Mouse (Mus musculus) heart, embryonic 15.5 days (tissue): Measurements from ENCODE around the gene Tm7sf3. TPM values are rescaled to one million over a fixed set of nuclear protein-coding genes. Genes with fewer than 3 reads are reported as not detected.

Source experiments
- ATAC-seq: fragments of 200-750 bp; cut with Nextera tagmentation; replicated peaks from 2 replicates; pipeline ENCODE4 v1.8.0; 2017; ENCODE audit warnings: low read depth, moderate TSS enrichment; ENCODE audit not compliant: insufficient number of reproducible peaks, insufficient read depth, low FRiP score
- H3K27ac ChIP-seq: fragments of 300-500 bp; sonication (generic); 2 replicates; pipeline ENCODE4 v1.5.1; 2015; ENCODE audit warnings: mild to moderate bottlenecking, inconsistent platforms
- H3K27me3 ChIP-seq: fragments of 300-500 bp; sonication (generic); 2 replicates; pipeline ENCODE4 v1.6.1; 2015; ENCODE audit warnings: inconsistent platforms
- H3K36me3 ChIP-seq: fragments of 300-500 bp; sonication (generic); 2 replicates; pipeline ENCODE4 v1.6.1; 2015; ENCODE audit warnings: mild to moderate bottlenecking, inconsistent platforms
- H3K4me1 ChIP-seq: fragments of 300-500 bp; sonication (generic); replicated peaks from 2 replicates; pipeline ENCODE4 v1.6.1; 2015; ENCODE audit warnings: inconsistent platforms
- H3K4me2 ChIP-seq: fragments of 300-500 bp; sonication (generic); 2 replicates; pipeline ENCODE4 v1.6.1; 2015; ENCODE audit warnings: inconsistent platforms, mild to moderate bottlenecking, moderate library complexity
- H3K4me3 ChIP-seq: fragments of 300-500 bp; sonication (generic); 2 replicates; pipeline ENCODE4 v1.5.1; 2015; ENCODE audit warnings: mild to moderate bottlenecking, inconsistent platforms
- H3K9ac ChIP-seq: fragments of 300-500 bp; sonication (generic); 2 replicates; pipeline ENCODE4 v1.6.1; 2015; ENCODE audit warnings: mild to moderate bottlenecking, inconsistent platforms
- H3K9me3 ChIP-seq: fragments of 300-500 bp; sonication (generic); replicated peaks from 2 replicates; pipeline ENCODE4 v1.6.1; 2016; ENCODE audit warnings: inconsistent platforms
- WGBS: fragments of 180-500 bp; shearing (Covaris S2); methylation state at CpG from one replicate; pipeline ENCODE4 v1.1.7; 2015; ENCODE audit warnings: mixed read lengths; 5-methylcytosine and 5-hydroxymethylcytosine counted together
- polyA plus RNA-seq: library from polyadenylated mRNA; unstranded; fragments of >200 nt; fragmentation: Nextera tagmentation; extraction: Ambion mirVana; gene quantifications from 2 replicates; pipeline ENCODE4 v1.2.1, GENCODE M21; 2015

Tm7sf3 gene
- polyA plus RNA-seq, 1 experiment from 2014 or later: 32.8 TPM

GRCm38 (mm10) chr6:146633629-146634014 is 9.0 kb downstream of the Tm7sf3 start:
- 9% methylated on average over 14 of the region's 14 CpGs for WGBS
- peak overlapping the region; percentile 76 for H3K4me2 ChIP-seq
- peak overlapping the region; percentile 84 for H3K9ac ChIP-seq
- H3K4me1 ChIP-seq: peaks cover 29% of the 10 kb centered on the region
- no peaks in the 10 kb centered on the region for H3K27me3 ChIP-seq
- peak overlapping the region; percentile 91 for H3K27ac ChIP-seq
- H3K4me3 ChIP-seq: peak overlapping the region; percentile 79
- no peaks in the 10 kb centered on the region for H3K36me3 ChIP-seq
- no peak for ATAC-seq
- no peaks in the 10 kb centered on the region for H3K9me3 ChIP-seq

- H3K4me3 ChIP-seq: peak overlapping the region; percentile 79
- H3K4me1 ChIP-seq: peaks cover 29% of the 10 kb centered on the region
- ATAC-seq: no peak
- WGBS: 52% methylated on average over 8 of the region's 8 CpGs
- H3K27me3 ChIP-seq: no peaks in the 10 kb centered on the region
- H3K9ac ChIP-seq: no peak overlapping the region
- H3K9me3 ChIP-seq: no peaks in the 10 kb centered on the region
- no peaks in the 10 kb centered on the region for H3K36me3 ChIP-seq
- H3K4me2 ChIP-seq: peak overlapping the region; percentile 76
- H3K27ac ChIP-seq: no peak overlapping the region
Observed at GRCm38 (mm10) chr6:146633097-146633496, 9.5 kb downstream of the Tm7sf3 start.

- Histone ChIP-seq H3K4me2 (0 out of 2 replicates have a peak overlapping the region, but pooled peaks have one; percentile 76), H3K27ac (no peak overlapping the region), H3K36me3 (no peaks in the 10 kb centered on the region), H3K9ac (no peak overlapping the region), H3K4me3 (no peak overlapping the region), H3K27me3 (no peaks in the 10 kb centered on the region), H3K9me3 (no peaks in the 10 kb centered on the region), H3K4me1 (peaks cover 29% of the 10 kb centered on the region)
- WGBS: 62% methylated on average over 9 of the region's 9 CpGs
- no peak for ATAC-seq
Observed at GRCm38 (mm10) chr6:146632403-146632802, 10.2 kb downstream of the Tm7sf3 start.

GRCm38 (mm10) chr6:146631847-146632246 is 10.8 kb downstream of the Tm7sf3 start:
- no peaks in the 10 kb centered on the region for H3K27me3 ChIP-seq
- H3K4me3 ChIP-seq: no peak overlapping the region
- H3K27ac ChIP-seq: no peak overlapping the region
- no peaks in the 10 kb centered on the region for H3K36me3 ChIP-seq
- H3K9ac ChIP-seq: no peak overlapping the region
- H3K4me2 ChIP-seq: no peak overlapping the region
- peaks cover 29% of the 10 kb centered on the region for H3K4me1 ChIP-seq
- H3K9me3 ChIP-seq: no peaks in the 10 kb centered on the region
- no peak for ATAC-seq
- 65% methylated on average over 8 of the region's 8 CpGs for WGBS

- no peak overlapping the region for H3K9ac ChIP-seq
- ATAC-seq: no peak
- H3K4me1 ChIP-seq: peaks cover 29% of the 10 kb centered on the region
- no peak overlapping the region for H3K27ac ChIP-seq
- H3K36me3 ChIP-seq: no peaks in the 10 kb centered on the region
- H3K27me3 ChIP-seq: no peaks in the 10 kb centered on the region
- WGBS: 78% methylated on average over 4 of the region's 4 CpGs
- H3K4me3 ChIP-seq: no peak overlapping the region
- H3K4me2 ChIP-seq: no peak overlapping the region
- no peaks in the 10 kb centered on the region for H3K9me3 ChIP-seq
Observed at GRCm38 (mm10) chr6:146630961-146631360, 11.7 kb downstream of the Tm7sf3 start.

- ATAC-seq: no peak
- WGBS: 58% methylated on average over 9 of the region's 9 CpGs
Observed at GRCm38 (mm10) chr6:146629781-146630756, 12.6 kb downstream of the Tm7sf3 start.

GRCm38 (mm10) chr6:146628123-146628522 is 14.5 kb downstream of the Tm7sf3 start:
- no peaks in the 10 kb centered on the region for H3K36me3 ChIP-seq
- WGBS: 69% methylated on average over 3 of the region's 3 CpGs
- peaks cover 21% of the 10 kb centered on the region for H3K4me1 ChIP-seq
- ATAC-seq: no peak
- H3K4me2 ChIP-seq: no peak overlapping the region
- no peak overlapping the region for H3K27ac ChIP-seq
- H3K9ac ChIP-seq: no peak overlapping the region
- H3K4me3 ChIP-seq: no peak overlapping the region
- no peaks in the 10 kb centered on the region for H3K27me3 ChIP-seq
- no peaks in the 10 kb centered on the region for H3K9me3 ChIP-seq

More at GRCm38 (mm10) chr6:146629781-146630756, 12.6 kb downstream of the Tm7sf3 start:
- H3K27ac ChIP-seq: no peak overlapping the region
- no peak overlapping the region for H3K4me2 ChIP-seq
- H3K4me1 ChIP-seq: peaks cover 29% of the 10 kb centered on the region
- H3K4me3 ChIP-seq: no peak overlapping the region
- no peaks in the 10 kb centered on the region for H3K36me3 ChIP-seq
- H3K9me3 ChIP-seq: no peaks in the 10 kb centered on the region
- H3K27me3 ChIP-seq: no peaks in the 10 kb centered on the region
- no peak overlapping the region for H3K9ac ChIP-seq

GRCm38 (mm10) chr6:146616670-146617069 is 26.0 kb downstream of the Tm7sf3 start:
- Histone ChIP-seq H3K27ac (no peak overlapping the region), H3K9ac (no peak overlapping the region), H3K4me2 (no peak overlapping the region), H3K9me3 (no peaks in the 10 kb centered on the region), H3K4me1 (no peaks in the 10 kb centered on the region), H3K36me3 (peaks cover 76% of the 10 kb centered on the region), H3K27me3 (no peaks in the 10 kb centered on the region), H3K4me3 (no peak overlapping the region)
- no peak for ATAC-seq
- 85% methylated on average over 2 of the region's 2 CpGs for WGBS

GRCm38 (mm10) chr6:146615891-146616290 is 26.7 kb downstream of the Tm7sf3 start:
- WGBS: 92% methylated on average over 8 of the region's 8 CpGs
- peaks cover 80% of the 10 kb centered on the region for H3K36me3 ChIP-seq
- no peak overlapping the region for H3K27ac ChIP-seq
- H3K9me3 ChIP-seq: no peaks in the 10 kb centered on the region
- no peaks in the 10 kb centered on the region for H3K27me3 ChIP-seq
- H3K4me2 ChIP-seq: no peak overlapping the region
- no peaks in the 10 kb centered on the region for H3K4me1 ChIP-seq
- H3K4me3 ChIP-seq: no peak overlapping the region
- no peak overlapping the region for H3K9ac ChIP-seq
- no peak for ATAC-seq

- peaks cover 84% of the 10 kb centered on the region for H3K36me3 ChIP-seq
- 90% methylated on average over 5 of the region's 5 CpGs for WGBS
Observed at GRCm38 (mm10) chr6:146614541-146614940, 28.1 kb downstream of the Tm7sf3 start.

GRCm38 (mm10) chr6:146613907-146614306 is 28.7 kb downstream of the Tm7sf3 start:
- no peak overlapping the region for H3K4me2 ChIP-seq
- 89% methylated on average over 5 of the region's 5 CpGs for WGBS

More at GRCm38 (mm10) chr6:146614541-146614940, 28.1 kb downstream of the Tm7sf3 start:
- no peak overlapping the region for H3K27ac ChIP-seq
- no peak overlapping the region for H3K4me3 ChIP-seq
- H3K4me1 ChIP-seq: no peaks in the 10 kb centered on the region
- H3K4me2 ChIP-seq: no peak overlapping the region
- no peaks in the 10 kb centered on the region for H3K27me3 ChIP-seq
- H3K9ac ChIP-seq: no peak overlapping the region
- no peaks in the 10 kb centered on the region for H3K9me3 ChIP-seq
- no peak for ATAC-seq

More at GRCm38 (mm10) chr6:146613907-146614306, 28.7 kb downstream of the Tm7sf3 start:
- Histone ChIP-seq H3K27ac (no peak overlapping the region), H3K36me3 (peaks cover 87% of the 10 kb centered on the region), H3K4me3 (no peak overlapping the region), H3K9ac (no peak overlapping the region), H3K4me1 (no peaks in the 10 kb centered on the region), H3K9me3 (no peaks in the 10 kb centered on the region), H3K27me3 (no peaks in the 10 kb centered on the region)
- no peak for ATAC-seq
